Mouse (Mus musculus) G1E-ER4 (cell line): ENCODE results near the gene Asb13. TPM values are rescaled to one million over a fixed set of nuclear protein-coding genes. Genes with fewer than 3 reads are reported as not detected.

Experiments used
- GATA1 ChIP-seq: IDR thresholded peaks from one replicate; pipeline ENCODE4 v1.8.0; 2012; ENCODE audit warnings: low read length, inconsistent platforms
- polyA plus RNA-seq: library from polyadenylated mRNA; stranded (reverse); fragments of >175 nt; gene quantifications from 2 replicates; pipeline ENCODE4 v1.2.3, GENCODE M21; 2012

Asb13 gene
- not detected in 2 replicates for polyA plus RNA-seq

- TF ChIP-seq GATA1: no peak
These were observed at the start of gene Asb13 for GRCm38 (mm10) chr13:3633895-3634811. TSS of gene Asb13 (plus strand) at chr13:3634032.

- TF ChIP-seq GATA1: no peak
These were observed 43.0 kb upstream of the Asb13 start for GRCm38 (mm10) chr13:3590789-3591188.

- no peak for TF ChIP-seq GATA1
These were observed 39.5 kb upstream of the Asb13 start for GRCm38 (mm10) chr13:3594311-3594710.

- no peak for TF ChIP-seq GATA1
These were observed 37.6 kb upstream of the Asb13 start for GRCm38 (mm10) chr13:3596232-3596631.

GRCm38 (mm10) chr13:3609780-3610117 is 24.1 kb upstream of the Asb13 start:
- TF ChIP-seq GATA1: no peak

- TF ChIP-seq GATA1: no peak
These were observed 23.6 kb upstream of the Asb13 start for GRCm38 (mm10) chr13:3610118-3610794.

GRCm38 (mm10) chr13:3610795-3611438 is 22.9 kb upstream of the Asb13 start, which contains the start of gene Fam208b:
TSS of gene Fam208b (minus strand) at chr13:3611108.
- TF ChIP-seq GATA1: no peak

- no peak for TF ChIP-seq GATA1
These were observed 6.7 kb upstream of the Asb13 start for GRCm38 (mm10) chr13:3627139-3627538.

GRCm38 (mm10) chr13:3628102-3628501 is 5.7 kb upstream of the Asb13 start:
- no peak for TF ChIP-seq GATA1

GRCm38 (mm10) chr13:3632551-3632950 is 1.3 kb upstream of the Asb13 start:
- no peak for TF ChIP-seq GATA1

GRCm38 (mm10) chr13:3633131-3633530 is 701 bp upstream of the Asb13 start:
- no peak for TF ChIP-seq GATA1

- TF ChIP-seq GATA1: no peak
These were observed 1.2 kb downstream of the Asb13 start for GRCm38 (mm10) chr13:3635076-3635475.

GRCm38 (mm10) chr13:3636797-3637196 is 3.0 kb downstream of the Asb13 start:
- no peak for TF ChIP-seq GATA1

- TF ChIP-seq GATA1: no peak
These were observed 8.2 kb downstream of the Asb13 start for GRCm38 (mm10) chr13:3642049-3642448.

- no peak for TF ChIP-seq GATA1
These were observed 8.7 kb downstream of the Asb13 start for GRCm38 (mm10) chr13:3642538-3642937.

GRCm38 (mm10) chr13:3644871-3645270 is 11.0 kb downstream of the Asb13 start:
- TF ChIP-seq GATA1: no peak

GRCm38 (mm10) chr13:3645919-3646318 is 12.1 kb downstream of the Asb13 start:
- TF ChIP-seq GATA1: no peak
